Mouse (Mus musculus) liver, embryonic 14.5 days (tissue): ENCODE data around the gene Catsper1. TPM values are rescaled to one million over a fixed set of nuclear protein-coding genes. Genes with fewer than 3 reads are reported as not detected.

Experiments used
- ATAC-seq: fragments of 200-750 bp; cut with Nextera tagmentation; 2 replicates; pipeline ENCODE4 v1.8.0; 2017; ENCODE audit warnings: moderate number of reproducible peaks, mild to moderate bottlenecking, moderate library complexity; ENCODE audit not compliant: insufficient read depth
- DNase-seq, 3 experiments: peaks; one replicate each; pipeline ENCODE4 v3.0.0-alpha.2; 2012 to 2013; ENCODE audit warnings: low read depth in 3 of 3, low spot score in 3 of 3
- H3K27ac ChIP-seq: fragments of 300-500 bp; sonication (generic); 2 replicates; pipeline ENCODE4 v1.5.1; 2014; ENCODE audit warnings: moderate library complexity, mild to moderate bottlenecking, control low read depth, inconsistent platforms
- H3K27me3 ChIP-seq: fragments of 300-500 bp; sonication (generic); 2 replicates; pipeline ENCODE4 v1.6.1; 2014; ENCODE audit warnings: mild to moderate bottlenecking, low read length, moderate library complexity; ENCODE audit not compliant: control insufficient read depth, insufficient read depth
- H3K36me3 ChIP-seq: fragments of 300-500 bp; sonication (generic); replicated peaks from 2 replicates; pipeline ENCODE4 v1.6.1; 2014; ENCODE audit warnings: low read depth; ENCODE audit not compliant: control insufficient read depth, insufficient read depth
- H3K4me1 ChIP-seq, 2 experiments: fragments of 200-500 bp in 1 of 2; fragments of 300-500 bp in 1 of 2; sonication (generic) in 1 of 2; replicated peaks; 2 replicates each; pipeline ENCODE4 v1.6.1; 2012 to 2014; ENCODE audit warnings: antibody characterized with exemption in 1 of 2, inconsistent platforms in 1 of 2, low read length in 1 of 2; ENCODE audit not compliant: control insufficient read depth in 2 of 2, insufficient read depth in 2 of 2
- H3K4me2 ChIP-seq: fragments of 300-500 bp; sonication (generic); 2 replicates; pipeline ENCODE4 v1.6.1; 2014; ENCODE audit warnings: low read depth, mild to moderate bottlenecking, control low read depth, moderate library complexity
- H3K4me3 ChIP-seq, 2 experiments: fragments of 200-500 bp in 1 of 2; fragments of 300-500 bp in 1 of 2; sonication (generic) in 1 of 2; 2 replicates each; pipeline ENCODE4 v1.5.1; 2012 to 2014; ENCODE audit warnings: low read depth in 2 of 2, low read length in 2 of 2, mild to moderate bottlenecking in 2 of 2, control low read depth in 1 of 2, inconsistent platforms in 1 of 2, moderate library complexity in 1 of 2; ENCODE audit not compliant: insufficient read depth in 1 of 2
- H3K9ac ChIP-seq: fragments of 300-500 bp; sonication (generic); replicated peaks from 2 replicates; pipeline ENCODE4 v1.6.1; 2014; ENCODE audit warnings: mild to moderate bottlenecking, control low read depth, moderate library complexity
- H3K9me3 ChIP-seq: fragments of 300-500 bp; sonication (generic); 2 replicates; pipeline ENCODE4 v1.6.1; 2016; ENCODE audit warnings: low read length, mixed read lengths; ENCODE audit not compliant: control insufficient read depth
- CTCF ChIP-seq: IDR thresholded peaks from 2 replicates; pipeline ENCODE4 v1.5.1; 2016; ENCODE audit warnings: antibody characterized with exemption, low read depth, control low read depth
- EP300 ChIP-seq: IDR thresholded peaks from 2 replicates; pipeline ENCODE4 v1.6.1; 2016; ENCODE audit warnings: antibody characterized with exemption, low read depth
- WGBS: fragments of 180-500 bp; shearing (Covaris S2); extraction: QIAGEN DNeasy Blood & Tissue Kit; methylation state at CpG from one replicate; pipeline ENCODE4 v1.1.7; 2014; ENCODE audit not compliant: insufficient replicate concordance; 5-methylcytosine and 5-hydroxymethylcytosine counted together
- polyA plus RNA-seq, 2 experiments: library from polyadenylated mRNA; depleted of rRNA in 1 of 2; stranded (reverse) in 1 of 2; unstranded in 1 of 2; fragments of >200 nt; fragmentation: Nextera tagmentation in 1 of 2; extraction: Ambion mirVana in 1 of 2; gene quantifications; 2 replicates each; pipeline versions ENCODE4 v1.2.1 to v1.2.3; 2012 to 2014

The Catsper1 gene
- polyA plus RNA-seq, 2 experiments, result not detected

DNA sequence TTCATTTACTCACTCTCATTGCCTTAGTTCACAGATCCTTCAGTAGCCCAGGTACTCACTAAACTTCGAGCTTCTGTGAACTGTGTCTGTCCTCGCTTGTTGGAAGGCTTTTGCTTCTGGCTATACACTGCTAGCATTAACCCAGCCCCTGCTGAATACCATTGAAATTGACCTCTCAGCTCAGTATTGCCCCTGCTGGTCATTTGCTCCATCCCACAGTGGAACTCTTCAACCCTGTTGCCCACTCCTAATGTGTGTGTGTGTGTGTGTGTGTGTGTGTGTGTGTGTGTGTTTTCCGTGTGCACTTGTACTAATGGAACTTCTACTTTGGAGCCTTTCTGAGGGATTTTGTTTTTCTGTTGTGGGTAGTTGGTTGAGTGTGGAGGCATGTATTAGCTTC lies 35.4 kb downstream of the Catsper1 start:
- Histone ChIP-seq H3K4me1 (peaks cover 7% of the 10 kb centered on the region in 2 experiments), H3K27me3 (no peaks in the 10 kb centered on the region), H3K4me2 (no peak overlapping the region), H3K9me3 (no peaks in the 10 kb centered on the region), H3K36me3 (peaks cover 39% of the 10 kb centered on the region), H3K27ac (no peak overlapping the region), H3K4me3 (no peak overlapping the region), H3K9ac (no peak overlapping the region)
- ATAC-seq, result no peak
- 77% methylated on average over 3 of the region's 3 CpGs for WGBS
- TF ChIP-seq CTCF (peak; percentile 44; the same call in 1 of the 2 replicates), EP300 (no peak)
- no peak for DNase-seq

DNA sequence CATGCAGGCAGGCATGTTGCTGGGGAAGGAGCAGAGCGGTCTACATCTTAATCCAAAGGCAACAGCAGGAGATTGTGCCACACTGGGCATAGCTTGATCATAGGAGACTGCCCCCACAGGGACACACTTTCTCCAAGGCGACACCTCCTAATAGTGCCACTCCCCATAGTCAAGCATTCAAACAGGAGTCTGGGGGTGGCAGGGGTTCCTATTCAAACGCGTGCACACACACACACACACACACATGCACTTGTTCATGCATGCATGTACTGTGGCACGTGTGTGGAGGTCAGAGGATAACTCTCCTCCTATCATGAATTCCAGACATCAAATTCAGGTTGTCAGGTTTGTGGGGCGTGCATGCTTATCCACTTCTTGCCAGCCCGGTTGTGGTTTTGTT lies 37.2 kb downstream of the Catsper1 start:
- ATAC-seq (no peak), DNase-seq (no peak)
- Histone ChIP-seq H3K36me3 (peaks cover 39% of the 10 kb centered on the region), H3K9ac (no peak overlapping the region), H3K4me2 (no peak overlapping the region), H3K4me1 (peaks cover 2 to 6% of the 10 kb centered on the region in 2 experiments), H3K9me3 (no peaks in the 10 kb centered on the region), H3K4me3 (no peak overlapping the region), H3K27ac (no peak overlapping the region), H3K27me3 (no peaks in the 10 kb centered on the region)
- TF ChIP-seq CTCF (no peak), EP300 (no peak)
- WGBS, result 78% methylated on average over 7 of the region's 7 CpGs

DNA sequence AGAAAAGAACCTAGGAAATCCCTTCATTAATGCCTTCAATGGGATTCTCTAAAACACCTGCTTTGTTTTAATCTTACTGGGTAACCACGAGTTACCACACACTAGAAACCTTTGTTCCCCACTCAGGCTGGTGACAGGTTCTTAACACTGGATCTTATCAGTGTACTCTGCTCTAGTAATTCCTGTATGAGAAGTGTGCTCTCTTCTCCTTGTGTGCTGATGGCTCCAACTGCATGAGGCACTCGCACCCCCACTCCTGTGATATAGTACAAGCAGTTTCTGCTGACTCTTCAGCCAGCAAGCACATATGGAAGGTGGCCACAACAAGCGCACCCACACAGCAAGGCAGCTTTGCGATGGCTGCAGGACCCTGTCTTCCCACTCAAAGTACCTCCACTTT lies 38.6 kb downstream of the Catsper1 start:
- H3K27ac ChIP-seq, result no peak overlapping the region
- no peaks in the 10 kb centered on the region for H3K27me3 ChIP-seq
- no peak overlapping the region for H3K4me3 ChIP-seq
- DNase-seq, result no peak
- no peak for ATAC-seq
- no peaks in the 10 kb centered on the region for H3K4me1 ChIP-seq
- H3K9me3 ChIP-seq, result no peaks in the 10 kb centered on the region
- H3K9ac ChIP-seq, result no peak overlapping the region
- no peak overlapping the region for H3K4me2 ChIP-seq
- TF ChIP-seq EP300 (no peak), CTCF (no peak)
- 70% methylated on average over 4 of the region's 4 CpGs for WGBS
- peaks cover 38% of the 10 kb centered on the region for H3K36me3 ChIP-seq

DNA sequence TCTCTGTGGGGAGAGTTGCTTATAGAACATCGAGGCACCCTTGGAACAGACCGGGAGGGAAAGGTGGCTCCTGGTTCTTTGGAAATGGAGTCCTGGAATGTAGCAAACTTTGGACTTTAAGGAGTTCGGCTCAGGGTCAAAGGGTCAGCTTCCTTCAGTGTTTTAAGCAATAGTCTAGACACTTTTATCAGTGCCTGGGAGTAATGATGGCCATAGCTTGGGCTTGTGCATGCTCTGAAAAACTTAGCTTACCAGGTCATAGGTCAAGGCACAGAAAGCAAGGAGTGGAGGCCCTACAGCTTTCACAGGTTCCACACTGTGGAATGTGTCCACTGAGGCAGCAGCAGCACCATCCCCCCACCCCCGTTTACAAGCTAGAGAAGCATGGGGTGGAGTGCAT lies 39.2 kb downstream of the Catsper1 start:
- Histone ChIP-seq H3K36me3 (peaks cover 38% of the 10 kb centered on the region), H3K27me3 (no peaks in the 10 kb centered on the region), H3K4me3 (no peak overlapping the region), H3K9me3 (no peaks in the 10 kb centered on the region), H3K27ac (no peak overlapping the region), H3K4me2 (no peak overlapping the region), H3K4me1 (no peaks in the 10 kb centered on the region), H3K9ac (no peak overlapping the region)
- ATAC-seq, result no peak
- DNase-seq, result no peak
- TF ChIP-seq EP300 (no peak), CTCF (no peak)
- 60% methylated on average over 4 of the region's 4 CpGs for WGBS

DNA sequence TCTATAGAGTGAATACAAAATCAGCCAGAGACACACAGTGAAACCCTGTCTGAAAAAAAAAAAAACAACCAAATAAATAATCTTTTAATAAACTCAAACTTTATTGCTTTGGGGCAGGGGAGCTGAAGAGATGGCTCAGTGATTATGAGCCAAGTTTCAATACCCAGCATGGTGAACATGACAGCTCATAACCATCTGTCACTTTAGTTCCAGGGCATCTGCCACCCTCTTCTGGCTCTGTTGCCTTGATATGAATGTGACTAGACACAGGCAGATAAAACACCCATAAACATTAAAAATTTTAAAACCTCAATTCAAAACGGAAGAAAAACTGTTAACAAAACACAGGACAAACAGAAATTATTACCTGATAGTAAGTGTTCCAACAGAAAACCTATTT lies 41.9 kb downstream of the Catsper1 start:
- Histone ChIP-seq H3K27ac (no peak overlapping the region), H3K4me2 (no peak overlapping the region), H3K27me3 (no peaks in the 10 kb centered on the region), H3K4me1 (no peaks in the 10 kb centered on the region), H3K9me3 (no peaks in the 10 kb centered on the region), H3K9ac (no peak overlapping the region), H3K36me3 (peaks cover 40% of the 10 kb centered on the region), H3K4me3 (no peak overlapping the region)
- no peak for ATAC-seq
- no peak for DNase-seq
- TF ChIP-seq EP300 (no peak), CTCF (no peak)
- 72% methylated on average over 1 of the region's 1 CpGs for WGBS
